Mouse (Mus musculus): ENCODE measurements around the gene Tmprss7.

DNA sequence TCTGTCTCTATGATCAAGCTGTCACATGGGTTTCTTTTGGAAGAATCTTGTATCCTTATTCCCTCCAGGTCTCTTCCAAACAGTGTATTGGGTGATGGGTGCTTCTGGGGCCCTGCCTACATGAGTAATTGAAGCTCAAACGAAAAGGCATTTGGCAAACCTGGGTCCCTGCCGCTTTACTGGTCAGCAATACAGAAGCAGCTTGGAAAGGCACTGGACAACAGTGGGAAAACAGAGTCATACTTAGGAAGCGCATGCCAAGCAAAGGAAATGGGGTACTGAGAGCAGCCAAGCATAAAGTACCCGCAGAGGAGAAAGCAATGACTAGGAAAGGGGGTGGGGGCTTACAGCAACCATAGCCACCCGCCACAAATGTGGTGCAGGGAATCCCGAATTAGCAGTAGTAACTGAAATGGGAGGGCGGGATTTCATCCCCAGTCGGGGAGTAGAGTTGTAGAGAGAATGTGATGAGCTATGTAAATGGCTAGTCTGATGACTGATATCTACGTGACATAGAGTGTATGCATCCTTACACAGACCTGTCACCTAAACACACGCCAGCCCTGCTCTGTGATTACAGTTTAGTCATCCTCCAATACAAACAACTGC, 26.7 kb upstream of the Tmprss7 start:
- TF ChIP-seq CTCF (conservative IDR thresholded peaks at IDR 0.05; ENCODE audit: insufficient read depth, insufficient read length, low read depth, low read length), result no peak
- no peak for TF ChIP-seq POLR2A (IDR thresholded peaks at IDR 0.05; ENCODE audit: low read depth, low read length)

Measured in kidney, adult 2 months (tissue).